Mouse (Mus musculus) midbrain, embryonic 14.5 days (tissue): ENCODE results near the gene Daam1. TPM values are rescaled to one million over a fixed set of nuclear protein-coding genes. Genes with fewer than 3 reads are reported as not detected.
A peak's percentile ranks its signal among the peaks of the same experiment; 100 is the strongest.

Experiments used
- ATAC-seq: fragments of 200-750 bp; cut with Nextera tagmentation; 2 replicates; pipeline ENCODE4 v1.8.0; 2017; ENCODE audit warnings: moderate number of reproducible peaks, moderate library complexity; ENCODE audit not compliant: low FRiP score, low TSS enrichment
- DNase-seq: peaks from one replicate; pipeline ENCODE4 v3.0.0-alpha.2; 2015
- H3K27ac ChIP-seq: fragments of 300-500 bp; sonication (generic); replicated peaks from 2 replicates; pipeline ENCODE4 v1.5.1; 2014; ENCODE audit warnings: mild to moderate bottlenecking, low read depth, low read length, moderate library complexity
- H3K27me3 ChIP-seq: fragments of 300-500 bp; sonication (generic); 2 replicates; pipeline ENCODE4 v1.6.1; 2014; ENCODE audit warnings: low read length, control low read depth, mixed read lengths; ENCODE audit not compliant: control insufficient read depth, insufficient read depth
- H3K36me3 ChIP-seq: fragments of 300-500 bp; sonication (generic); 2 replicates; pipeline ENCODE4 v1.6.1; 2014; ENCODE audit warnings: low read length, control low read depth; ENCODE audit not compliant: control insufficient read depth, insufficient read depth
- H3K4me1 ChIP-seq: fragments of 300-500 bp; sonication (generic); 2 replicates; pipeline ENCODE4 v1.6.1; 2014; ENCODE audit warnings: mild to moderate bottlenecking, antibody characterized with exemption, low read length, control low read depth; ENCODE audit not compliant: control insufficient read depth, insufficient read depth
- H3K4me2 ChIP-seq: fragments of 300-500 bp; sonication (generic); 2 replicates; pipeline ENCODE4 v1.6.1; 2014; ENCODE audit warnings: mild to moderate bottlenecking, low read length, moderate library complexity
- H3K4me3 ChIP-seq: fragments of 300-500 bp; sonication (generic); replicated peaks from 2 replicates; pipeline ENCODE4 v1.5.1; 2014; ENCODE audit warnings: low read depth, low read length
- H3K9ac ChIP-seq: fragments of 300-500 bp; sonication (generic); replicated peaks from 2 replicates; pipeline ENCODE4 v1.6.1; 2014; ENCODE audit warnings: mild to moderate bottlenecking, low read length, moderate library complexity
- H3K9me3 ChIP-seq: fragments of 300-500 bp; sonication (generic); 2 replicates; pipeline ENCODE4 v1.6.1; 2016; ENCODE audit warnings: low read length, control low read depth, mixed read lengths; ENCODE audit not compliant: control insufficient read depth
- WGBS: fragments of 180-500 bp; shearing (Covaris S2); extraction: QIAGEN DNeasy Blood & Tissue Kit; methylation state at CpG from one replicate; pipeline ENCODE4 v1.1.7; 2014; 5-methylcytosine and 5-hydroxymethylcytosine counted together
- polyA plus RNA-seq: library from polyadenylated mRNA; unstranded; fragments of >200 nt; fragmentation: Nextera tagmentation; extraction: Ambion mirVana; gene quantifications from 2 replicates; pipeline ENCODE4 v1.2.1, GENCODE M21; 2014

The Daam1 gene
- polyA plus RNA-seq, 1 experiment from 2014 or later, result 42.8 TPM

GRCm38 (mm10) chr12:71796517-71796916, 34.4 kb upstream of the Daam1 start:
- no peak overlapping the region for H3K9ac ChIP-seq
- H3K27ac ChIP-seq, result no peak overlapping the region
- no peak overlapping the region for H3K4me2 ChIP-seq
- 12% methylated on average over 7 of the region's 7 CpGs for WGBS
- H3K4me1 ChIP-seq, result no peaks in the 10 kb centered on the region
- no peaks in the 10 kb centered on the region for H3K27me3 ChIP-seq
- ATAC-seq (no peak), DNase-seq (peak; percentile 27)
- H3K36me3 ChIP-seq, result no peaks in the 10 kb centered on the region
- H3K9me3 ChIP-seq, result no peaks in the 10 kb centered on the region
- H3K4me3 ChIP-seq, result no peak overlapping the region

GRCm38 (mm10) chr12:71807306-71807705, 23.6 kb upstream of the Daam1 start:
- Histone ChIP-seq H3K27ac (no peak overlapping the region), H3K4me3 (no peak overlapping the region), H3K9ac (no peak overlapping the region), H3K4me1 (no peaks in the 10 kb centered on the region), H3K4me2 (no peak overlapping the region), H3K9me3 (no peaks in the 10 kb centered on the region; the same call in 1 of the 2 replicates), H3K27me3 (no peaks in the 10 kb centered on the region), H3K36me3 (no peaks in the 10 kb centered on the region)
- no peak for ATAC-seq
- WGBS, result 87% methylated on average over 9 of the region's 9 CpGs
- DNase-seq, result no peak

- no peak for DNase-seq
- Histone ChIP-seq H3K27ac (no peak overlapping the region), H3K36me3 (no peaks in the 10 kb centered on the region), H3K4me2 (no peak overlapping the region), H3K9ac (no peak overlapping the region), H3K9me3 (no peaks in the 10 kb centered on the region; the same call in 1 of the 2 replicates), H3K4me1 (no peaks in the 10 kb centered on the region), H3K27me3 (no peaks in the 10 kb centered on the region), H3K4me3 (no peak overlapping the region)
- no peak for ATAC-seq
- WGBS, result 91% methylated on average over 9 of the region's 9 CpGs
These were observed 22.2 kb upstream of the Daam1 start for GRCm38 (mm10) chr12:71808631-71809030.

- ATAC-seq (no peak), DNase-seq (no peak)
- WGBS, result 94% methylated on average over 3 of the region's 3 CpGs
- Histone ChIP-seq H3K4me2 (no peak overlapping the region), H3K9ac (no peak overlapping the region), H3K4me1 (no peaks in the 10 kb centered on the region), H3K4me3 (no peak overlapping the region), H3K9me3 (no peaks in the 10 kb centered on the region; the same call in 1 of the 2 replicates), H3K36me3 (no peaks in the 10 kb centered on the region), H3K27me3 (no peaks in the 10 kb centered on the region), H3K27ac (no peak overlapping the region)
These were observed 21.3 kb upstream of the Daam1 start for GRCm38 (mm10) chr12:71809550-71809949.

- H3K4me1 ChIP-seq, result no peaks in the 10 kb centered on the region
- no peaks in the 10 kb centered on the region for H3K36me3 ChIP-seq
- H3K9me3 ChIP-seq, result no peaks in the 10 kb centered on the region; the same call in 1 of the 2 replicates
- H3K9ac ChIP-seq, result no peak overlapping the region
- no peak for ATAC-seq
- H3K4me2 ChIP-seq, result no peak overlapping the region
- H3K27ac ChIP-seq, result no peak overlapping the region
- WGBS, result 94% methylated on average over 14 of the region's 14 CpGs
- no peak for DNase-seq
- H3K4me3 ChIP-seq, result no peak overlapping the region
- H3K27me3 ChIP-seq, result no peaks in the 10 kb centered on the region
These were observed 18.3 kb upstream of the Daam1 start for GRCm38 (mm10) chr12:71812567-71812966.

- ATAC-seq (no peak), DNase-seq (no peak)
- Histone ChIP-seq H3K27ac (no peak overlapping the region), H3K4me2 (no peak overlapping the region), H3K27me3 (no peaks in the 10 kb centered on the region), H3K4me3 (no peak overlapping the region), H3K9ac (no peak overlapping the region), H3K9me3 (no peaks in the 10 kb centered on the region; the same call in 1 of the 2 replicates), H3K36me3 (no peaks in the 10 kb centered on the region), H3K4me1 (no peaks in the 10 kb centered on the region)
- WGBS, result 91% methylated on average over 9 of the region's 9 CpGs
These were observed 17.6 kb upstream of the Daam1 start for GRCm38 (mm10) chr12:71813251-71813650.

GRCm38 (mm10) chr12:71813761-71814160, 17.1 kb upstream of the Daam1 start:
- DNase-seq, result no peak
- no peak overlapping the region for H3K27ac ChIP-seq
- no peaks in the 10 kb centered on the region for H3K27me3 ChIP-seq
- no peak overlapping the region for H3K9ac ChIP-seq
- no peaks in the 10 kb centered on the region; the same call in 1 of the 2 replicates for H3K9me3 ChIP-seq
- no peak overlapping the region for H3K4me2 ChIP-seq
- H3K36me3 ChIP-seq, result no peaks in the 10 kb centered on the region
- H3K4me1 ChIP-seq, result no peaks in the 10 kb centered on the region
- no peak for ATAC-seq
- no peak overlapping the region for H3K4me3 ChIP-seq
- WGBS, result 48% methylated on average over 7 of the region's 7 CpGs

GRCm38 (mm10) chr12:71820094-71820493, 10.8 kb upstream of the Daam1 start:
- no peak overlapping the region for H3K4me2 ChIP-seq
- no peak overlapping the region for H3K4me3 ChIP-seq
- no peaks in the 10 kb centered on the region for H3K4me1 ChIP-seq
- no peaks in the 10 kb centered on the region for H3K36me3 ChIP-seq
- 84% methylated on average over 5 of the region's 5 CpGs for WGBS
- ATAC-seq (no peak), DNase-seq (no peak)
- H3K27ac ChIP-seq, result no peak overlapping the region
- H3K9me3 ChIP-seq, result no peaks in the 10 kb centered on the region
- no peaks in the 10 kb centered on the region for H3K27me3 ChIP-seq
- no peak overlapping the region for H3K9ac ChIP-seq

- no peak for DNase-seq
- no peaks in the 10 kb centered on the region for H3K27me3 ChIP-seq
- H3K36me3 ChIP-seq, result no peaks in the 10 kb centered on the region
- H3K4me1 ChIP-seq, result no peaks in the 10 kb centered on the region
- H3K9me3 ChIP-seq, result no peaks in the 10 kb centered on the region
- 94% methylated on average over 5 of the region's 5 CpGs for WGBS
- no peak overlapping the region for H3K9ac ChIP-seq
- ATAC-seq, result no peak
- H3K4me3 ChIP-seq, result no peak overlapping the region
- H3K27ac ChIP-seq, result no peak overlapping the region
- H3K4me2 ChIP-seq, result no peak overlapping the region
These were observed 9.6 kb upstream of the Daam1 start for GRCm38 (mm10) chr12:71821272-71821671.
